Comparison of ENCODE assay signal across 23 mouse cellular contexts in genomic region chr6:6075940-6076447, GRCm38 (mm10).
DNase-seq lines count a peak whose midpoint lies in the region; ATAC-seq and TF ChIP-seq lines count a peak whose summit lies in the region.
"Had no signal": no experiment of that assay in that cellular context is flagged by ENCODE, and none has a peak within 500 bp of the region (broad histone marks: within the 10 kb centered on the region; RNA-seq: fewer than 3 reads in every experiment).

No protein-coding gene starts in this region.

- H3K9me3 ChIP-seq in kidney, embryonic 14.5 days (ENCODE audit: control insufficient read depth, low read length): no peaks in the 10 kb centered on the region
- no peaks in the 10 kb centered on the region for H3K9me3 ChIP-seq in ES-E14 (ENCODE audit: control insufficient read depth, insufficient read depth, low read depth, low read length)
- H3K9me3 ChIP-seq: forebrain, embryonic 10.5 days; forebrain, embryonic 13.5 days; heart, embryonic 15.5 days; hindbrain, embryonic 15.5 days had no signal

- H3K4me2 ChIP-seq in kidney, embryonic 14.5 days (replicated peaks; ENCODE audit: low read depth, low read length): no peak overlapping the region
- H3K4me2 ChIP-seq: forebrain, embryonic 13.5 days; heart, embryonic 12.5 days; heart, embryonic 15.5 days; hindbrain, embryonic 15.5 days had no signal

- H3K4me1 ChIP-seq in kidney, embryonic 14.5 days (ENCODE audit: control insufficient read depth, insufficient read depth, low read length): no peaks in the 10 kb centered on the region
- no peaks in the 10 kb centered on the region for H3K4me1 ChIP-seq in ES-E14 (ENCODE audit: control insufficient read depth in 2 of 2, insufficient read depth in 2 of 2, low read length in 2 of 2, poor library complexity in 1 of 2)
- H3K4me1 ChIP-seq: heart, embryonic 15.5 days; hindbrain, embryonic 15.5 days had no signal

- no peaks in the 10 kb centered on the region; the same call in 1 of the 2 replicates for H3K36me3 ChIP-seq in kidney, embryonic 14.5 days (ENCODE audit: control insufficient read depth, insufficient read depth, low read length)
- H3K36me3 ChIP-seq in ES-E14 (ENCODE audit: control insufficient read depth, insufficient read depth, low read length, poor library complexity, severe bottlenecking): peaks cover 2% of the 10 kb centered on the region
- H3K36me3 ChIP-seq: hindbrain, embryonic 15.5 days had no signal

- intact Hi-C loops in left cerebral cortex, postnatal 14 days (cut with DNase I): no loop called here

- DNase-seq in kidney, adult 11 months: peak; percentile 8
- DNase-seq in kidney, adult 9 months: peak; percentile 43
- no peak for DNase-seq in kidney, postnatal 4 days
- DNase-seq in ES-E14 (ENCODE audit: low read depth, low spot score): no peak
- DNase-seq in kidney, postnatal 36 days: peak; percentile 21 to 60
- no peak for DNase-seq in left cerebral cortex, postnatal 14 days (ENCODE audit: low spot score in 2 of 2)
- DNase-seq: adrenal gland, adult 8-10 months; adrenal gland, postnatal 25 days; B cell, adult 2 months; cerebellum, adult 18-20 months; cerebellum, adult 9-10 months; gastrocnemius, postnatal 10 days; heart, adult 18-20 months; heart, postnatal 10 days; heart, postnatal 4 days had no signal

- H3K4me3 ChIP-seq in kidney, embryonic 14.5 days (ENCODE audit: low read length): no peak overlapping the region
- no peak overlapping the region for H3K4me3 ChIP-seq in ES-E14 (ENCODE audit: insufficient read depth in 1 of 2, low read depth in 1 of 2, low read length in 2 of 2, poor library complexity in 1 of 2, severe bottlenecking in 1 of 2)
- H3K4me3 ChIP-seq: forebrain, embryonic 10.5 days; forebrain, embryonic 13.5 days; heart, embryonic 12.5 days; heart, embryonic 15.5 days; hindbrain, embryonic 15.5 days had no signal

- 89% methylated on average over 7 of the region's 7 CpGs for WGBS in kidney, embryonic 14.5 days

- in situ Hi-C loops in ES-E14 (cut with MboI; ENCODE audit: low sequenced_read_pairs in 2 of 2, unreplicated experiment in 2 of 2): no loop called here

- no peak overlapping the region for H3K27ac ChIP-seq in kidney, embryonic 14.5 days (ENCODE audit: low read depth, low read length)
- H3K27ac ChIP-seq in ES-E14 (ENCODE audit: insufficient read depth, low read depth, low read length, poor library complexity, severe bottlenecking): no peak overlapping the region
- H3K27ac ChIP-seq: forebrain, embryonic 10.5 days; forebrain, embryonic 13.5 days; heart, embryonic 15.5 days; hindbrain, embryonic 15.5 days had no signal

- H3K9ac ChIP-seq in kidney, embryonic 14.5 days (ENCODE audit: low read depth, low read length): no peak overlapping the region
- H3K9ac ChIP-seq in ES-E14 (ENCODE audit: insufficient read depth, low read depth, low read length, poor library complexity, severe bottlenecking): no peak overlapping the region
- H3K9ac ChIP-seq: forebrain, embryonic 13.5 days; heart, embryonic 12.5 days; heart, embryonic 15.5 days; hindbrain, embryonic 15.5 days had no signal

- no peak for ATAC-seq in kidney, embryonic 14.5 days (ENCODE audit: low FRiP score, low TSS enrichment)
- ATAC-seq: activated CD4-positive, CD25-positive, alpha-beta regulatory T cell, adult 4 months; forebrain, embryonic 13.5 days; forebrain, embryonic 16.5 days had no signal

- H3K27me3 ChIP-seq in kidney, embryonic 14.5 days (ENCODE audit: control insufficient read depth, insufficient read depth, low read length): no peaks in the 10 kb centered on the region
- H3K27me3 ChIP-seq: forebrain, embryonic 13.5 days; heart, embryonic 12.5 days; heart, embryonic 15.5 days; hindbrain, embryonic 15.5 days had no signal

TF ChIP-seq in ES-E14, 5 proteins besides CTCF, POLR2A, EP300 and RAD21:
- TF ChIP-seq CHD2 (IDR thresholded peaks at IDR 0.05; ENCODE audit: low read depth, low read length) (no peak), MAFK (IDR thresholded peaks at IDR 0.05; ENCODE audit: insufficient read depth, low read depth, low read length) (peak; percentile 89)

Comparison
In these comparisons a context has a peak if more than half of its experiments do, and no peak if none do; other contexts are left out.
1. DNase-seq: peak in kidney, adult 11 months (single experiment), kidney, adult 9 months (single experiment) and kidney, postnatal 36 days (2 of 2); none in kidney, postnatal 4 days (0 of 2), ES-E14 (single experiment) and left cerebral cortex, postnatal 14 days (0 of 2).